Mouse (Mus musculus): ENCODE measurements around the gene Wars2. TPM values are rescaled to one million over a fixed set of nuclear protein-coding genes. Genes with fewer than 3 reads are reported as not detected.

Gene Wars2
- polyA plus RNA-seq, 1 experiment: 5.3 TPM

GRCm38 (mm10) chr3:99260395-99260794, 119.5 kb downstream of the Wars2 start:
- Histone ChIP-seq H3K4me1 (ENCODE audit: control insufficient read depth, insufficient read depth, low read length) (no peaks in the 10 kb centered on the region), H3K27ac (ENCODE audit: insufficient read depth, low read depth, low read length) (no peak overlapping the region), H3K4me3 (ENCODE audit: insufficient read depth, low read length) (no peak overlapping the region)
- TF ChIP-seq CTCF (IDR thresholded peaks at IDR 0.05; ENCODE audit: low read depth, low read length) (no peak), POLR2A (IDR thresholded peaks at IDR 0.05; ENCODE audit: borderline replicate concordance, low read depth, low read length) (no peak)

GRCm38 (mm10) chr3:99261371-99261791, 120.5 kb downstream of the Wars2 start:
- Histone ChIP-seq H3K4me3 (ENCODE audit: insufficient read depth, low read length) (no peak overlapping the region), H3K27ac (ENCODE audit: insufficient read depth, low read depth, low read length) (no peak overlapping the region), H3K4me1 (ENCODE audit: control insufficient read depth, insufficient read depth, low read length) (no peaks in the 10 kb centered on the region)
- TF ChIP-seq CTCF (IDR thresholded peaks at IDR 0.05; ENCODE audit: low read depth, low read length) (no peak), POLR2A (IDR thresholded peaks at IDR 0.05; ENCODE audit: borderline replicate concordance, low read depth, low read length) (no peak)

GRCm38 (mm10) chr3:99261986-99262385, 121.1 kb downstream of the Wars2 start:
- no peaks in the 10 kb centered on the region for H3K4me1 ChIP-seq (ENCODE audit: control insufficient read depth, insufficient read depth, low read length)
- no peak overlapping the region for H3K27ac ChIP-seq (ENCODE audit: insufficient read depth, low read depth, low read length)
- no peak overlapping the region for H3K4me3 ChIP-seq (ENCODE audit: insufficient read depth, low read length)
- no peak for TF ChIP-seq POLR2A (IDR thresholded peaks at IDR 0.05; ENCODE audit: borderline replicate concordance, low read depth, low read length)
- TF ChIP-seq CTCF (IDR thresholded peaks at IDR 0.05; ENCODE audit: low read depth, low read length): no peak

GRCm38 (mm10) chr3:99263471-99263903, 122.6 kb downstream of the Wars2 start:
- Histone ChIP-seq H3K27ac (ENCODE audit: insufficient read depth, low read depth, low read length) (no peak overlapping the region), H3K4me3 (ENCODE audit: insufficient read depth, low read length) (no peak overlapping the region), H3K4me1 (ENCODE audit: control insufficient read depth, insufficient read depth, low read length) (no peaks in the 10 kb centered on the region)
- TF ChIP-seq CTCF (IDR thresholded peaks at IDR 0.05; ENCODE audit: low read depth, low read length) (no peak), POLR2A (IDR thresholded peaks at IDR 0.05; ENCODE audit: borderline replicate concordance, low read depth, low read length) (no peak)

GRCm38 (mm10) chr3:99264695-99265094, 123.8 kb downstream of the Wars2 start:
- no peak overlapping the region for H3K4me3 ChIP-seq (ENCODE audit: insufficient read depth, low read length)
- no peak for TF ChIP-seq CTCF (IDR thresholded peaks at IDR 0.05; ENCODE audit: low read depth, low read length)
- TF ChIP-seq POLR2A (IDR thresholded peaks at IDR 0.05; ENCODE audit: borderline replicate concordance, low read depth, low read length): no peak
- no peaks in the 10 kb centered on the region for H3K4me1 ChIP-seq (ENCODE audit: control insufficient read depth, insufficient read depth, low read length)
- no peak overlapping the region for H3K27ac ChIP-seq (ENCODE audit: insufficient read depth, low read depth, low read length)

GRCm38 (mm10) chr3:99266752-99267303, 126.0 kb downstream of the Wars2 start:
- H3K4me3 ChIP-seq (ENCODE audit: insufficient read depth, low read length): no peak overlapping the region
- H3K27ac ChIP-seq (ENCODE audit: insufficient read depth, low read depth, low read length): no peak overlapping the region
- no peak for TF ChIP-seq POLR2A (IDR thresholded peaks at IDR 0.05; ENCODE audit: borderline replicate concordance, low read depth, low read length)
- TF ChIP-seq CTCF (IDR thresholded peaks at IDR 0.05; ENCODE audit: low read depth, low read length): no peak
- H3K4me1 ChIP-seq (ENCODE audit: control insufficient read depth, insufficient read depth, low read length): no peaks in the 10 kb centered on the region

DNA sequence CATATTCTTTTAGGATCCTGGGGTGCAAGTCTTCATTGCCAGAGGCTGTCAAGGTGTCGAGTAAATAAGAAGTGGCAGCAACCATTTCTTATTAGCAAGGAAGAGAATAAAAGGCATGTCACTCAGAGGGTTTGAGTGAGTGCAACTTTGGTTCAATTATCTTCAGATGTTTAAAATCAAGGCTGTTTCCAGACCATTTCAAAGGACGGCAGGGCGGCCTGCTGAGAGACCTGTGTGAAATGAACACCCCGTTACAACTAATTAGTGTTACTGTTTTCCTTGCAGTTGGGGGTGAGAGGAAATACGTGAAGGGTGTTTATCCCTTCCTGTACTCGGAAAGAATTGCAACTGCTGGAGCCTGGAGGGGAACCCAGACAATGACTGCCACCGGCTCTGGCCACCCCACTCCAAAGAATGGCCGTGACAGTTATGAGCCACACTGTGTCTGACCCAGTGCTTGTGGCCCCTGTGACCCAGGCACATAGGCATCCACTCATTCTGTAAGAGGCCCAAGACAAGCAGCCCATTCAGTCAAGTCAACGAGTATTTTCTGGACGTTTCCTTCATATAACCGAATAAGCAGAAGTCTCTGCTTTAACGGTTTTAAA, 137.2 kb downstream of the Wars2 start:
- Histone ChIP-seq H3K27ac (ENCODE audit: insufficient read depth, low read depth, low read length) (no peak overlapping the region), H3K4me3 (ENCODE audit: insufficient read depth, low read length) (no peak overlapping the region), H3K4me1 (ENCODE audit: control insufficient read depth, insufficient read depth, low read length) (no peaks in the 10 kb centered on the region)
- TF ChIP-seq POLR2A (IDR thresholded peaks at IDR 0.05; ENCODE audit: borderline replicate concordance, low read depth, low read length) (no peak), CTCF (IDR thresholded peaks at IDR 0.05; ENCODE audit: low read depth, low read length) (no peak)

DNA sequence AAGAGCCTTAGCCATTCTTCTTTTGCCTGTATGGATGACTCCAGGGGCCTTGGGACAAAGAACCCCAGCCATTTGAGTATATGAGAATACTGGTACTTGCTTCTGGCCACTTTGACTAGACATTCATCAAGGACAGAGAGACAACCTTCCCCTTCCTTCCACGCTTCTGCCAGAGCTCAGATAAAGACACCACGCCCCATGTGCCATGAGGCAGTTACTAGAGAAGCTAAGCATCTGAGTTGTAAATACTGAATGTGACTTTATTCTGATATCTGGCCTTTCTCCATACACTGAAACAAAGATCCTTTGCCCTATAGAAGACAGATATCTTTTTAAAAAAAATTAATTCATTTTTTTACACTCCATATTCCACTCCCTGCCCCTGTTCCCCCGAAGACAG, 138.8 kb downstream of the Wars2 start:
- Histone ChIP-seq H3K4me1 (ENCODE audit: control insufficient read depth, insufficient read depth, low read length) (no peaks in the 10 kb centered on the region), H3K4me3 (ENCODE audit: insufficient read depth, low read length) (no peak overlapping the region), H3K27ac (ENCODE audit: insufficient read depth, low read depth, low read length) (no peak overlapping the region)
- TF ChIP-seq CTCF (IDR thresholded peaks at IDR 0.05; ENCODE audit: low read depth, low read length): no peak
- no peak for TF ChIP-seq POLR2A (IDR thresholded peaks at IDR 0.05; ENCODE audit: borderline replicate concordance, low read depth, low read length)

DNA sequence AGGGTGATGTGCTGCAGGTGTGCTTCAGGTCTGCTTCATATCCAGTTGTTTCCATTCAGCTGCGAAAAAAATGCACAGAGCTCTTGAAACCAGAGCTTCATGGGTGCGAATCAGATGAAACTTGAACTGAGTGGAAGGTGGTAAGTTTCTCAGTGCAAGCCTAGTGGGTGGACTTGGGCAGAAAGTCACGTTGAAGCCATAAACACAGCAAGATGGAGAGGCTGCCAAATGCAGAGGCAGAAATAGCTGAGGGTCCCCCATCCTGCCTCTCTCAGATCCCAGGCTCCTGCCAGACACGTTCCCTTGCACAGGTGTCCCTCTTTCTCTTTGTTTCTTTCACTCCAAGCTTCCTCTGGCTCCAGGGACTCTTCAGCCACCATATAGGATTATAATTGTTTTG, 140.6 kb downstream of the Wars2 start:
- Histone ChIP-seq H3K4me1 (ENCODE audit: control insufficient read depth, insufficient read depth, low read length) (no peaks in the 10 kb centered on the region), H3K4me3 (ENCODE audit: insufficient read depth, low read length) (no peak overlapping the region), H3K27ac (ENCODE audit: insufficient read depth, low read depth, low read length) (no peak overlapping the region)
- no peak for TF ChIP-seq POLR2A (IDR thresholded peaks at IDR 0.05; ENCODE audit: borderline replicate concordance, low read depth, low read length)
- TF ChIP-seq CTCF (IDR thresholded peaks at IDR 0.05; ENCODE audit: low read depth, low read length): no peak

DNA sequence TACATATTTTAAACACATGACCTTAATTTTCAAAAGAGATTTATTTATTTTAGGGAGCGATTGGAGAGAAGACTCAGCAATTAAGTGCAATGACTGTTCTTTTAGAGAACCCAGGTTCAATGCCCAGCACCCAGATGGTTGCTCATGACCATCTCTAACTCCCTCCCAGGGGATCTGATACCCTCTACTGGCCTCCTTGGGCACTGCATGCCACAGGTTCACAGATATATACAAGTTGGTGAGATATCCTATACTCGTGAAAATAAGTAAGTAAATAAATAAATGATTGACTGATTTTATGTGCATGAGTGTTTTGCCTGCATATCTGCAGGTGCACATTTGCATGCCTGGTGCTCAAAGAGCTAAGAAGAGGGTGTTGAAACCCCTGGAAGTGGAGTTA, 147.4 kb downstream of the Wars2 start:
- TF ChIP-seq CTCF (IDR thresholded peaks at IDR 0.05; ENCODE audit: low read depth, low read length): no peak
- no peak for TF ChIP-seq POLR2A (IDR thresholded peaks at IDR 0.05; ENCODE audit: borderline replicate concordance, low read depth, low read length)
- H3K27ac ChIP-seq (ENCODE audit: insufficient read depth, low read depth, low read length): no peak overlapping the region
- H3K4me1 ChIP-seq (ENCODE audit: control insufficient read depth, insufficient read depth, low read length): no peaks in the 10 kb centered on the region
- H3K4me3 ChIP-seq (ENCODE audit: insufficient read depth, low read length): no peak overlapping the region

Other genes with a start within 250 kb of the Wars2 start
- not detected in 2 replicates for gene Hao2, start 247.8 kb upstream of the Wars2 start, polyA plus RNA-seq (2012; ENCODE audit: insufficient read depth, insufficient read length, missing spikeins)
- gene Tbx15, start 99.3 kb downstream of the Wars2 start, polyA plus RNA-seq (2012; ENCODE audit: insufficient read depth, insufficient read length, missing spikeins): 0.40 and 0.47 TPM in 2 replicates